Mouse (Mus musculus) retina, embryonic 14.5 days (tissue): Measurements from ENCODE around the gene Lpcat2.

Experiments used
- DNase-seq: peaks from one replicate; pipeline ENCODE4 v3.0.0-alpha.2; 2015; ENCODE audit warnings: low spot score

The Lpcat2 gene

DNA sequence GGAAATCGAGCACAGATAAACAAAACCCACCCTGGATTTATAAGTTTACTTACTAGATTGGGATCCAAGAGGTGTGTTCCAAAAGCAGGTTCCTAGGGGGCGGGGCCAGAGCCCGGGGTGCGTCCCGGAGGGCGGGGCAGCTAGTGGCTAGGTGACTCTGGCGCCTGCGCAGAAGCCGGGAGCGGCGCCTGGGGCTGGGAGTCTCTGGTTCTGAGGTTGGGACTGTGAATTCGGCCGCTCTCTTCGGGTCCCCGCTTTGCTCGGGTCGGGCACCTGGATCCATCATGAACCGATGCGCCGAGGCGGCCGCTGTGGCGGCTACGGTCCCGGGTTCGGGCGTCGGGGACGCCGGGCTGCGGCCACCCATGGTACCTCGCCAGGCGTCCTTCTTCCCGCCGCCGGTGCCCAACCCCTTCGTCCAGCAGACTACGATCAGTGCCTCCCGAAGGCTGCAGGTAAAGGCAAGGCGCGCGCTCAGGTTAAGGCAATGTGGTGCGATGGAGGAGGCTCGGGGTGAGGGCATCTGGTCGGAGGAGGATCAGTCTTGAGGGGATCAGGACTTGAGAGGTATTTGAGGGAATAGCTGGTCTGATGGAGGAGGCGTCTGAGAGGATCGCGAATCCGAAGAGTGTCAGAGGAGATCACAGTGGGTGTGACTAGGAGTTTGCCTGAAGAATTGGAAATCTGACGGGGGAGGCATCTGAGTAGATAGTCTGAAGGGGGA is at the start of gene Lpcat2:
Gene Lpcat2, plus strand, starts transcription at position 169 of the 724 bp plus-strand sequence.
- DNase-seq, result peak; percentile 75

DNA sequence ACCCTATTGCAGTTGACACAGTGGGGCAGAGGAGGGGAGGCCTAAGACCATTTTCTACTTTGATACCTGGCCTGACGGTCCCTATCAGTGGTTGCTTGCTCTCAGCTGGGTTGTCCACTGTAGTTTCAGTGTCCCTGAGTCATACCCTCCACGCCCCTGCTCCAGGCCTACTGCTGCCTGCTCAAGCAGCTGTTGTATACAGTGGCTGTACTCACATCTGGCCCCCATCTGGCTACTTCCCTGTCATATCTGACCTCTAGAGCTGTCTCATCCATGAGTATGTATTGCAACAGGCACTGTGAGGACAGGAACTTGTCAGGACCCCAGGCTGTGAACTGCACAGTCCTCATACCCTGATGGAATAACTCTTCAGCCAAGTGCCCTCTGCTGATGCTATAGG is 42.4 kb upstream of the Lpcat2 start:
- no peak for DNase-seq

DNA sequence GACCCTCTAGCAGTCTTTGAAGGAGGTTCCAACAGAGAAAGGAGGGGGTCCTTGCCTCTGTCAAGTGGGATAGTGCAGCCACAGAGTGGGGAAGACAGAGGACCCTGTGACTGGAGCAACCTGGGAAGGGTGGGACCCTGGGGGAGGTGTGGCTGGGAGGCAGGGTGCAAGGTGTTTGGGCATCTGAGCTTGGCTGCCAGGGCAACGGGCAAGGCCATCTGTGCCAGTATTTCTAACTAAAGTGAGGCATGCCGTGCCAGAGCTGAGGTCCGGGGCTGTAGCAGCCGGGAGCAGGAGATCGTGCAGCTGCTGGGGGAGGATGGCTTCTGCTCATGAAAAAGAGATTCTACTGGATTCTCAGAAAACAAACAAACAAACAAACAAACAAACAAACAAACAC is 39.5 kb upstream of the Lpcat2 start:
- no peak for DNase-seq

DNA sequence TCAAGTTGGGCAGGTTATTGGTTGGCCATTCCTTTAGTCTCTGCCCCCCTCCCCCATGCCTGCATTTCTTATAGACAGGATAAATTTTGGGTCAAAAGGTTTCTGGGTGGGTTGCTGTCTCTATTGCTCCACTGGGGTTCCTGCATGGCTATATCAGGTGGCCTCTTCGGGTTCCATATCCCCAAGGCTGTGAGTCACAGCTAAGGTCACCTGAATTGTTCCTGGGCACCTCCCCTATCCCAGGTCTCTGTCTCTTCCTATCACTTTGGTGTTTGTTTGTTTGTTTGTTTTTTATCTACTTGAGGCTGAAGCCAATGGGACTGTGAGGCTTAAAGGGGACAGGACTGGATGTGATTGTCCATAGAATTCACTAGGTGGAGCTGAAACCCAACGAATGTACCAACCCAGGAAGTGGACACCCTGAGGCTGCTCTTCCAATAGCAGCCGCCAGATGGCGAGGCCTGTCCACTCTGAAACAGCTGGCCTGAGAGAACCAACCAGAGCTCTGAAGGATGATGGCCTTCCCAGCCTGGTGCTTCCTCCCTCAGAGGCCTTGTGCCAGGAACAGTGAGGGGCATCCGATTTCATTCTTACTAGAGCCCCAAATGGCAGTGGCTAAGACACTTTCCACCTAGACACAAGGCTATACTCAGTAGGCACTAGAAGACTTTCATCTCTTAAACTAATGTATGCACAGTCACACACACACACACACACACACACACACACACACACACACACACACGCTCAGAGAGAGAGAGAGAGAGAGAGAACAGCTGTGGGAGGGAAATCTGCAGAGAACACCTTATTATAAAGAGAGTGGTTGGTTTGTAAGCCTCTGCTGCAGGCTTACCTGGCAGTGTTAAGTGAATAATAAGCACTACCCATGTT is 37.0 kb upstream of the Lpcat2 start:
- DNase-seq, result peak; percentile 97

DNA sequence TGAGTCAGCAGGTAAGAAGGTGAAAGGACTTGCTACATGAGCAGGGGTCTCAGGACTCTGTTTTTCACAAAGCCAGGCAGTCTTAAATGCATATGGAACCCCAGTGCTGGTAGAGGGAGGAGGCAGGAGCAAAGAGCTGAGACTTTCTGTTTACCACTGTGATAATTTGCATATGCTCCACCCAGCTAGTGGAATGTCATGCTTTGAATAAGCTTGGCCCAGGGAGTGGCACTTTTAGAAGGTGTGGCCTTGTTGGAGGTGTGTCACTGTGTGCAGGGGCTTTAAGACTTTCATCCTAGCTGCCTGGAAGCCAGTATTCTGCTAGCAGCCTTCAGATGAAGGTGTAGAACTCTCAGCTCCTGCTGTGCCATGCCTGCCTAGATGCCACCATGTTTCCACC is 34.0 kb upstream of the Lpcat2 start:
- DNase-seq, result no peak

DNA sequence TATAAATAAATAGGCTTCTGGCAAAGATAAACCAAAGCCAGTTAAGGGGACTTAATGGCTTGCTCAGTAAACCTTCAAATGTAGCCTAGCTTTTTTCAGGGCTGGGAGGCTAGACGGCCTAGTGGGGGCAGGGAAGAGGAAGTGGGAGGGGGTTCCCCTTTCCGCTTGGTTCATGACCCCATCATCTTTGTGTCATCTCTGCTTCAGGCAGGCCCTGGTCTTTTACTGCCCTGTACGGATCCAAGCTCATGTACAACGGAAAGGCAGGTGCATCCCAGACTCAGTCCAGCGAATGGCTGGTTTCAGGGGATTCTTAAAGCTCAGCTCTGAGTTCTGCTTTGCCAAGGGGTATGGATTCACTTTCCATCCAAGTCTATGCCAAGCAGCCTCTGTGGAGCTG is 32.8 kb upstream of the Lpcat2 start:
- no peak for DNase-seq

DNA sequence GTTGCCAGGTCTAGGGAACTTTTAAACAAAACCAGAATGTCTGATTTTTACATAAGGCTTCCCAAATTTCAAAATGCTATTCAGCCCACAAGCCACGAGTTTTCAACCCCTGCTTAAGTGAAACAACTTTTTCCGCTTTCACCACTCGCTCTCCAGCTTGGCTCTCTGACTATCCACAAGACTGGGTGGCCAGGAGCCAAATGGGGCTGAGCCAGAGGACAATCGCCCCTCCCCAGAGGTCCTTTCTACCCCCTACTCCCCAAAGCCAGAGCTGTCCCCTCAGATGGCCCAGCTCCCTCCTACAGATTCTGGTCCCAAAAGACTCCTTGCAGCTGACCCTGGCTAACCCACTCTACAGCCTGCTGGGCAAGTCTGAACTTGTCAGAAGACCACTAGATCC is 29.1 kb upstream of the Lpcat2 start:
- no peak for DNase-seq

DNA sequence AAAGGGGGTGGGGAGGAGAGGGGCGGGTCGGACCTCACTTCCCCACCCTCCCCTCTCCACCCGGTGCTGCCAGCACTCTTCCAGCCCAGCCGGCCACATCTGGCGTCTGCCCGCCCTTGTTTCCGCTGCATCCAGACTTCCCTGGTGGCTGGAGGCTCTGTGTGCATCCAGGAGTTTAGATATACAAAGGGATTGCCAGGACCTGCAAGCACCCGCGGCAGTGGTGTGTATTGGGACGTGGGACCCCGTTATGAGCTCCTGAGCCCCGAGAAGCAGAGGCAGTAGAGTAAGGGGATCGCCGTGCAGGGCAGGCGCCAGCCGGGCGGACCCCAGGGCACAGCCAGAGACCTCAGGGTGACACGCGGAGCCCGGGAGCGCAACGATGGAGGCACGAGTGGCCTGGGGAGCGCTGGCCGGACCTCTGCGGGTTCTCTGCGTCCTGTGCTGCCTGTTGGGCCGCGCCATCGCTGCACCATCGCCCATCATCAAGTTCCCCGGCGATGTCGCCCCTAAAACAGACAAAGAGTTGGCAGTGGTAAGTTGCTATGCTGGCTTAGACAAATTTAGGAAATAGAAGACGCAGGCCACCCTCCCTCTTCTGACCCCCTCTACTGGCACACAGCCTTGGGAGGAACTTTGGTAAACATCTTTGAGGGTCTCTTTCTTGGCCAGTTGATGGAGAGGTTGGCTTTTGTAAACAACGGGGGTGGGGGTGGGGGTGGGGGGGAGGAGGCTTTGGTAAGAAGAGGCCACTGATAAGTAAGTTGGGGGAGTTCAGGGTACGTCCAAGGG is 27.7 kb upstream of the Lpcat2 start, which contains the start of gene Mmp2:
Gene Mmp2, plus strand, starts transcription at position 49 of the 792 bp plus-strand sequence.
- DNase-seq, result peak; percentile 47

DNA sequence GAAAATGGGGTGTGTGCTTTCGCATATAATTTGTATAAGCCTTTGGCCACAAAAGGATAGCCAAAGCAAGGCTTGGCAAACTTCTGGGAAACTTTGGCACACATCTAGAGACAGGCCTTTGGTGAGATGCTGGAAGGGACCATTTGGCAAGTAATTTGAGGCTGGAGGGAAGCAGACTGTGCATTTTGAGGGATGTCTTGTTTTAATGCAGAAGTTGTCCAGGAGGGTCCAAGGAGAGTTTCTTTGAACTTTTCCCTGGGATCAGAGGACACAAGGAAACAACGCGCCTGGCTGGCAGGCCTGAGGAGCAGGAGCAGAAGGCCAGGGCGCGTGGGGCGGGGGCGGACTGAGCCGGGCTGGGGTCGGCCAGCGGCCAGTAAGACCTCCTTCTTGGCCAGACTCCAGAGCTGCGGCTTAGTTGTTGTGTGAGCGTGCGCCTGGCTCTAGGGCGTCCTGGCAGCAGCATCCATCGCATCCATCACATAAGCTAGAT is 26.8 kb upstream of the Lpcat2 start:
- DNase-seq, result no peak

DNA sequence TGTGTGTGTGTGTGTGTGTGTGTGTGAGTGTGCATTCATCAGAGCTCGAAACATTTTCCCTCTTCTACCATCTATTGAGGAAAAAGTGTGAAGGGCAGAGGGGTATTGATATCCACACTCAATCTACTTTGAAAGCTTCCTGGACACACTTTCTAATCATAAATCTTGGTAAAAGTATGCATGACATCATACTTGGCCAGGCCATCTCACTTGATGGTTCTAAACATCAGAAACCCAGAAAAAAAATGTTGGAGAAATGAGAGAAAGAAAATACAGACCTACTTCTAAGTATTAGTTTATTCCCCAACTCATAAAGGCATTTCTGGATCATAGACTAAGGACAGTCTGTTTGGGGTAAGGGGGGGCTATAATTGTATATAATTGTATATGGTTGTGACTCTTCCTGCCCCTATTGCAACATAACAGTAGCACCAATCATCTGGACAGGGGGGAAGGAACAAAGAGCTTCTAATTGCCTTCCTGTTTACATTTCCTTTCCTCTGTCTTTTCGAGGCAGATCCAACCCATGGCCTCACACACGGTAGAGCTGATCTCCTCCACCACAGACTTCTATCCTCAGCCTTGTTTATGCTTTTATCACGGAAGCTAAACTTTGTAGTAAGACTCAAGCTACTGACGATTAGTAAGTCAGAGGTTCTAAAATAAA is 20.9 kb upstream of the Lpcat2 start:
- DNase-seq, result no peak

DNA sequence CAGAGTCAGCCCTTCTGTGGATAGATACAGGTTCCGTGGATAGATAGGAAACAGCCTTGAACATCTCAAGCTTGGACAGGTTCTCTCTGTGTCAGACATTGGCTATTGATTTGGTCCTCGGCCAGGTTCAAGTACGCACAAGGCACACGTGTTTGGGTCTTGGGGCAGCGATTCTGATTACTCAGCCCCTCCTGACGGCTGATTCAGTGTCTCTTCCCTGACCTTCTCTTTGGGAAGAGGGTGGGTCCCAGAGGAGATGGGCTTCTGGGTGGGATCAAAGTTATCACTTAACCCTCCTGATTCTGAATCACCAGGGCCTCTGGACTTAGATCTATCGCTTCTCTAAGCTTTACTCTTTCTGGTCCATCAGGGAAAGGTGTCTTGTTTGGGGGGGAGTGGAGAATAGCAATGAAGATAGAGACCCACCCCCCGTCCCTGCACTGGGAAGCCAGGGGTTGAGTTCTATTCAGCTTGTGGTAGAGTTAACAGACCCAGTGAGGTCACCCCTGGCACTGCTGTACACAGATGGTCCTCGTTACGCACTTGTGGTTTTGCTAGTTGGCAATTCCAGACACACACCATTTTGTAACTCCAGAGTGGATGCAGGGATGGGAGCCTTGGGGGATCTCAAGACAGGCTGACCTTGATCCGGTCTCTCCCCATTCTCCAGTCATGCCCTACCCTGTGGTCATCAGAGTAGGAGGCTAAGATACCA is 20.2 kb upstream of the Lpcat2 start:
- DNase-seq, result no peak

DNA sequence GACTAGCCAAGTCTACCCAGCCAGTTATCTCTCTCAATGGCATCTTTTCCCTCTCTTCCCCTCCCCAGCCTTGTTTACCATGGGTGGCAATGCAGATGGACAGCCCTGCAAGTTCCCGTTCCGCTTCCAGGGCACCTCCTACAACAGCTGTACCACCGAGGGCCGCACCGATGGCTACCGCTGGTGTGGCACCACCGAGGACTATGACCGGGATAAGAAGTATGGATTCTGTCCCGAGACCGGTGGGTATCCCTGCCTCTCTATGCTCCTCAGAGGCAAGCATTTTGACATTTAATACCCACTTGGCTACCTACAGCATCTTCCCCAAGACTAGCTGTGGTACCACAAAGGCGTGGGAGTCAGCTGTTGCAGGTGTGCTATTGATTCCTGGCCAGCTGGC is 19.2 kb upstream of the Lpcat2 start:
- no peak for DNase-seq

DNA sequence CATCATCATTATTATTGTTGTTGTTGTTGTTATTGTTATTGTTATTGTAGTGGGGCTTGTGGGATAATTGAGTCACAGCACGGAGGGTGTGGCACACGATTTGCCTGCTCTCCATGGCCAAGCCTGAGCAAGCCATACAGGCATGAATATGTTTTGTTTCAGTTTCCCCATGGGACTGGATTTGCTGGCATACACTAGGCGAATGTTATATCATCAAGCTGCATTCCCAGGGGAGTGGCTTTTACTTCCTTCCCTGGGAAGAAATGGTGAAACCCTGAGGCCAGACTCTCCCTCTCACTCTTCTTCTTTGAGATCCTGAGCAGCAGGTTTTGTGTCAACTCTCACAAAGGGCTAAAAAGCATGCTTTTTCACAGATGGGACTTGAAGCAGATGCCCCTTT is 16.5 kb upstream of the Lpcat2 start:
- no peak for DNase-seq

DNA sequence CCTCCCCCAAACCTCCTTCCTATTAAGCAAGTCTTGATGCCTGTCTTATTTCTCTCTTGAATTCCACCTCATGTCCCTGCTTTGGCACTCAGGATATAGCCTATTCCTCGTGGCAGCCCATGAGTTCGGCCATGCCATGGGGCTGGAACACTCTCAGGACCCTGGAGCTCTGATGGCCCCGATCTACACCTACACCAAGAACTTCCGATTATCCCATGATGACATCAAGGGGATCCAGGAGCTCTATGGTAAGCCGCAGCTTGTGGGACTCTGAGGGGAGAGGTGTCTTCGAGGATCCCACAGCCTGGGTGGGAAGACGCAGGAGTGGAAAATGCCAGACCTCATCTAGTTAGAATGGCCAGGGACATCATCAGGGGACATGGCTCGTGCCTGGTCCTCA is 16.0 kb upstream of the Lpcat2 start:
- DNase-seq, result no peak

DNA sequence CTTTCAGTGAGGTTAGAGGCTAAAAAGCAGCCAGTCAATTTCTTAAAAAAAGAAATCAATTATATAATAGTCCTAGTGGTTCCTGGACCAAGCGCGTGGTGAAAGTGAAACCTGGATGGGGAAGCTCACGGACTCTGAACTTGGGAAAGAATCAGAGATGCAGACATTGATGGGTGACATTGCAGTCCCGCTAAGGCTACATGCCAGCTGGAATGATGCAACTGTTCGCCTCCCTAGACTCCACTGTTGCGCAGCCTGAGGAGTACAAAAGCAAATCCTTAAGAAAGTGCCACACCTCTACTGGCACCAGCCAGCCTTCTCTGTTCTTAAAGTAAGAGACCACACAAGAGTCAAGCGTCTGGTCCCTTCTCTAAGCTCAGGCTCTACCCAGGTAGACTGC is 15.3 kb upstream of the Lpcat2 start:
- DNase-seq, result no peak

DNA sequence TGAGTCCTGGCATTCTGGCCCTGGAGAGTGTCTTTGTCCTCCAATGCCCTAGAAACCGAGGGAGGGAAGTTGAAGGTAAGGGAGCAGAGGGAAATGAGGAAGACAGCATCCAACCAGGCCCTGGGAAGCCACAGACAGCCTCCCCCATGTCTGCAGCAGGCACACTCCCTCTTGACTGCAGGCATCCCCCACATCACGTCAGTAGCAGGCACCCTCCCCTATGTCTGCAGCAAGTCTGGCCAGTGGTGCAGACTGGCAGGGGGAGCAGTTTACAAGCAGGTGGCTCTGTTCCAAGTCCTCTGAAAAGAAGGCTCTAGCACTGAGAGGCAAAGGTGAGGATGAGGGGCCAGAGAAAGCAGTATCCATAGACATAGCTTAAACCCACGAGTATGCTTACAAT is 8.5 kb upstream of the Lpcat2 start:
- no peak for DNase-seq

DNA sequence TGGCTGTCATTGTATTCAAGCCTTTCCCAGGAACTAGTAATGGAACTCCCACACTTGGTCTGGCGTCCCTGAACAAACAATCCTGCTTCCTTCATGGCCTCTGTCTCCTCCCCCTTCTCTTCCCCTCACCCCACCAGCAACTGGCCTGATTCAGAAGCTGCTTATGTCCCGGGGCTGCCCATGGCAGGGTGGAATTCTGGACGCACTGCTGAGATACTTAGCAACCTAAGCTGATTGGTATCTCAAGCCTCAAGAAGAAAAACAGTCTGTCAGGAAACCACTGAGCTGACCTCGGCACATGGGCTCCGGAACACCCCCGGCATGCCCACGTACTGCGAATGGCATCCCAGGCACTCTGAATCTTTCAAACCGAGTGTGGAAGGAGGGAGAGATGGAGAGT is 7.8 kb upstream of the Lpcat2 start:
- peak; percentile 26 for DNase-seq

DNA sequence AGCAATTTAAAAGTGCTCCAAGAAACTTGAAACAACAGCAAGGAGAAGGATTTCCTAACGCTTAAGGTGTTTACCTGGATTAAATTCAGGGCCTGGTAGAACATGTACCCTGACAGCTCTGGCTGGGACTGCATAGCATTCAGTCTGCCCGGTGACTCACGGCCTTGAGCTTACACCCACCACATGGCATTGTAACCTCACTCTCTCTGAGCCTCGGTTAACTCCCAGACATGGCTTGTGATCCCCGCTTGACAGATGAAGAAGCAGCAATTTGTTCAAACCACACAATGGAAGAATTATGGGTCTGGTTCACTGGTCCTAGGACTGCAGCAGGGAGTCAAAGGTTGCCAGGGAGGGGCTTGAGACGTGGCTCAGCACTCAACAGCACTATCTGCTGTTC is 5.9 kb upstream of the Lpcat2 start:
- no peak for DNase-seq

DNA sequence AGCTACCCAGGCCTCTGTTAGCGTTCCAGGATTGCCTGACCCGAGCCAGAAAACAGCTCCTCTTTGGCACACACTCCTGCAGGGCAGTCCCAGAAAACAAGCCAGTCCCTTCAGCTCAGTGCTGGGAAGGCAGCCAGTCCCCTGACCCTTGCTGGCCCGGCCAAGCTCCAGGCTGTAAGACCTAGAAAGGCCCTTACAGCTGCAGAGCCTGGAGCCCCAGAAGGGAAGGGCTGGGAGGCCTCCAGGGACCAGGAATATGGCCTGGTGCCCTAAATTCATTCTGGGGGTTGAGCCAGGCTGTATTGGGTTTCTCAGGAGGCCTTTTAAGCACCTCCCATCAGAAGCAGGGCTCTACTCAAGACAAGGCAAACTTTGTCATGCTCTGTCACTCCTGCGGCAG is 4.9 kb upstream of the Lpcat2 start:
- peak; percentile 28 for DNase-seq

DNA sequence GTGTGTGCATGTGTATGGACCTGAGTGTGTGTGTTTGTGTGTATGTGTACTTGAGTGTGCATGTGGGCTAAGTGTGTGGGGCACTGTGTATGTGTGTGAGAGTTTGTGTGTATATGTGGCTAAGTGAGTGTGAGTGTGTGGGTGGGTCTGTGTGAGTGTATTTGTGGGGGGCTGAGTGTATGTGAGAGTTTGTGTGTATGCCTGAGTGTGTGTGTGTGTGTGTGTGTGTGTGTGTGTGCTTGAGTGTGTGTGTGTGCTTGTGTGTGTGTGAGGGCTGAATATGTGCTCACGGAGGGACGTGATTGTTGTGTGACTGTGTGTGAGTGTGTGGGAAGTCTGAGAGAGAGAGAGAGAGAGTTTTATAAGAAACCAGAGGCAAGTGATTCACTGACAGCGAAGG is 3.8 kb upstream of the Lpcat2 start:
- DNase-seq, result no peak
